In the genomic region with DNA sequence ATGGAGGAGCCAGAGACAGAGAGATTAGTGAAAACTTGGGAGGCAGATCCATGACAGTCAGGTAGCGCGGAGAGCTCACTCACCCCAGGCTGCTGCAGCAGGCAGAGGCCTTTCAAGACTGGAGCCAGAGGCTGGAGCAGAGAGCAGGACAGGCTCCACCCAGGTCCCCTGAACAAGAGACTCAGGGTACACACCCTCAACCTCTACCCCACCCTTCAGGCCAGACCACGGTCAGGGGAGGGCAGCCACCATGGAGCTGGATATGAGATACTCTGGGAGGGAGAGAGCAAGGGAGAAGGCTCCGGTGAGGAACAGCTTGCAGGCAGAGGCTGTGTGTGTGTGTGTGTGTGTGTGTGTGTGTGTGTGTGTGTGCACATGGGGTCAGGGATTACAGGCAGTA, we compare ENCODE assay signal across 20 mouse cellular contexts. TPM values are rescaled to one million over a fixed set of nuclear protein-coding genes. Genes with fewer than 3 reads are reported as not detected.
DNase-seq lines count a peak whose midpoint lies in the region; ATAC-seq and TF ChIP-seq lines count a peak whose summit lies in the region.
"Had no signal": no experiment of that assay in that cellular context is flagged by ENCODE, and none has a peak within 500 bp of the region (broad histone marks: within the 10 kb centered on the region; RNA-seq: fewer than 3 reads in every experiment).

No protein-coding gene starts in this region.

- H3K4me1 ChIP-seq in midbrain, embryonic 10.5 days, result peaks cover 33% of the 10 kb centered on the region
- H3K4me1 ChIP-seq in midbrain, embryonic 11.5 days (ENCODE audit: control insufficient read depth, insufficient read depth, low read length), result peaks cover 10% of the 10 kb centered on the region; the same call in 1 of the 2 replicates
- peaks cover 19% of the 10 kb centered on the region for H3K4me1 ChIP-seq in embryonic facial prominence, embryonic 10.5 days

- no peak overlapping the region for H3K9ac ChIP-seq in midbrain, embryonic 11.5 days (ENCODE audit: low read length)
- H3K9ac ChIP-seq: forebrain, embryonic 12.5 days; forebrain, postnatal 0 days; hindbrain, embryonic 12.5 days had no signal

- no peaks in the 10 kb centered on the region; the same call in 1 of the 2 replicates for H3K27me3 ChIP-seq in midbrain, embryonic 10.5 days (ENCODE audit: low read depth, poor library complexity, severe bottlenecking)
- H3K27me3 ChIP-seq in midbrain, embryonic 11.5 days (ENCODE audit: control insufficient read depth, insufficient read depth, low read length), result no peaks in the 10 kb centered on the region
- H3K27me3 ChIP-seq in embryonic facial prominence, embryonic 10.5 days (replicated peaks; ENCODE audit: low read depth, poor library complexity, severe bottlenecking), result no peaks in the 10 kb centered on the region
- H3K27me3 ChIP-seq in myocyte (ENCODE audit: control insufficient read depth, insufficient read depth, insufficient read length), result no peaks in the 10 kb centered on the region
- H3K27me3 ChIP-seq: forebrain, embryonic 12.5 days; hindbrain, embryonic 12.5 days had no signal

- H3K4me2 ChIP-seq in midbrain, embryonic 11.5 days, result no peak overlapping the region
- peak overlapping the region; percentile 1 for H3K4me2 ChIP-seq in myocyte (ENCODE audit: low read depth)
- H3K4me2 ChIP-seq: forebrain, embryonic 12.5 days; hindbrain, embryonic 12.5 days had no signal

- TF ChIP-seq POLR2A in myocyte (IDR thresholded peaks at IDR 0.05; ENCODE audit: insufficient read length, low read depth), result no peak

- ATAC-seq in midbrain, embryonic 11.5 days (ENCODE audit: low FRiP score), result no peak
- ATAC-seq: forebrain, postnatal 0 days; hindbrain, embryonic 16.5 days; inflammation-experienced regulatory T-cells, adult 6 months had no signal

- no peak overlapping the region for H3K4me3 ChIP-seq in midbrain, embryonic 10.5 days
- H3K4me3 ChIP-seq in midbrain, embryonic 11.5 days (ENCODE audit: low read depth, low read length), result no peak overlapping the region
- H3K4me3 ChIP-seq in embryonic facial prominence, embryonic 10.5 days, result no peak overlapping the region
- H3K4me3 ChIP-seq in myocyte, result no peak overlapping the region
- H3K4me3 ChIP-seq: forebrain, embryonic 12.5 days; heart, embryonic 10.5 days; hindbrain, embryonic 12.5 days had no signal

- WGBS in midbrain, embryonic 10.5 days, result 95% methylated on average over 4 of the region's 4 CpGs
- 90% methylated on average over 4 of the region's 4 CpGs for WGBS in midbrain, embryonic 11.5 days
- WGBS in embryonic facial prominence, embryonic 10.5 days, result 85% methylated on average over 4 of the region's 4 CpGs

- no peaks in the 10 kb centered on the region for H3K36me3 ChIP-seq in midbrain, embryonic 10.5 days
- no peaks in the 10 kb centered on the region for H3K36me3 ChIP-seq in midbrain, embryonic 11.5 days (ENCODE audit: control insufficient read depth, insufficient read depth, low read length)
- no peaks in the 10 kb centered on the region for H3K36me3 ChIP-seq in embryonic facial prominence, embryonic 10.5 days (replicated peaks)
- no peaks in the 10 kb centered on the region for H3K36me3 ChIP-seq in myocyte (ENCODE audit: control insufficient read depth, insufficient read depth)
- H3K36me3 ChIP-seq: forebrain, embryonic 12.5 days; heart, embryonic 10.5 days; hindbrain, embryonic 12.5 days had no signal

- no peaks in the 10 kb centered on the region for H3K9me3 ChIP-seq in midbrain, embryonic 10.5 days (replicated peaks)
- no peaks in the 10 kb centered on the region for H3K9me3 ChIP-seq in midbrain, embryonic 11.5 days (ENCODE audit: control insufficient read depth, low read length)
- H3K9me3 ChIP-seq in embryonic facial prominence, embryonic 10.5 days, result no peaks in the 10 kb centered on the region
- H3K9me3 ChIP-seq: forebrain, embryonic 12.5 days; heart, embryonic 10.5 days; hindbrain, embryonic 12.5 days had no signal

- no peaks in the 10 kb centered on the region for H3K79me2 ChIP-seq in myocyte (ENCODE audit: control insufficient read depth, insufficient read depth)

- no peak overlapping the region for H3ac ChIP-seq in myocyte (ENCODE audit: control insufficient read depth, insufficient read length)

- DNase-seq in midbrain, embryonic 10.5 days (ENCODE audit: low spot score), result no peak
- no peak for DNase-seq in midbrain, embryonic 11.5 days (ENCODE audit: low spot score, missing footprints)
- no peak for DNase-seq in embryonic facial prominence, embryonic 10.5 days (ENCODE audit: low spot score)
- DNase-seq in gastrocnemius, postnatal 10 days, result no peak
- DNase-seq in kidney, postnatal 36 days, result no peak
- DNase-seq in gastrocnemius, postnatal 36 days, result no peak
- DNase-seq: adrenal gland, postnatal 10 days; cerebellum, adult 11-12 months; cerebellum, adult 9-10 months; forebrain, postnatal 0 days; gastrocnemius, postnatal 25 days; heart, adult 18-20 months; heart, postnatal 10 days; heart, postnatal 4 days had no signal

- peak overlapping the region; percentile 46 for H3K27ac ChIP-seq in midbrain, embryonic 10.5 days (replicated peaks)
- no peak overlapping the region for H3K27ac ChIP-seq in midbrain, embryonic 11.5 days (ENCODE audit: low read depth, low read length)
- peak overlapping the region; percentile 20; the same call in 1 of the 2 replicates for H3K27ac ChIP-seq in embryonic facial prominence, embryonic 10.5 days (replicated peaks)
- H3K27ac ChIP-seq: forebrain, embryonic 12.5 days; heart, embryonic 10.5 days; hindbrain, embryonic 12.5 days had no signal

- intact Hi-C loops in gastrocnemius, postnatal 36 days (cut with DNase I), result no loop called here

TF ChIP-seq in myocyte, 11 proteins besides CTCF, POLR2A, EP300 and RAD21:
- TF ChIP-seq TCF12 (IDR thresholded peaks at IDR 0.05; ENCODE audit: insufficient read depth, poor library complexity, severe bottlenecking) (no peak), SRF (IDR thresholded peaks at IDR 0.05; ENCODE audit: control insufficient read depth, insufficient read length, low read depth) (no peak), E2F4 (IDR thresholded peaks at IDR 0.05; ENCODE audit: insufficient read depth) (no peak), MAX (IDR thresholded peaks at IDR 0.05; ENCODE audit: low read depth) (no peak), REST (IDR thresholded peaks at IDR 0.05; ENCODE audit: insufficient read depth, insufficient read length) (no peak), TCF3 (IDR thresholded peaks at IDR 0.05; ENCODE audit: insufficient read length, low read depth) (no peak)

RNA-seq across cellular contexts. Expression of gene C77080, which starts 5.0 kb away (rescaled TPM):
- polyA plus RNA-seq in midbrain, embryonic 10.5 days (2016; fragmentation: Nextera tagmentation; extraction: Ambion mirVana), result 2.7 and 3.7 TPM in 2 replicates
- 3.3 and 3.7 TPM in 2 replicates for polyA plus RNA-seq in midbrain, embryonic 11.5 days (2014; fragmentation: Nextera tagmentation; extraction: Ambion mirVana)
- 3.3 and 3.5 TPM in 2 replicates for polyA plus RNA-seq in embryonic facial prominence, embryonic 10.5 days (2016; fragmentation: Nextera tagmentation; extraction: Ambion mirVana)
- polyA plus RNA-seq in myocyte (2012; fragmentation: generic; extraction: Trizol), result 25.4 TPM
- 1 to 10 TPM; 2.6 to 4.9 TPM for total RNA-seq in gastrocnemius, postnatal 10 days (2021)
- 1 to 10 TPM; 1.7 to 1.9 TPM for total RNA-seq in gastrocnemius, postnatal 36 days (2021)

RNA-seq across cellular contexts. Expression of gene Sync, which starts 21.2 kb away (rescaled TPM):
- 0.30 and 0.47 TPM in 2 replicates for polyA plus RNA-seq in midbrain, embryonic 10.5 days (2016; fragmentation: Nextera tagmentation; extraction: Ambion mirVana)
- 0.51 and 0.53 TPM in 2 replicates for polyA plus RNA-seq in midbrain, embryonic 11.5 days (2014; fragmentation: Nextera tagmentation; extraction: Ambion mirVana)
- polyA plus RNA-seq in embryonic facial prominence, embryonic 10.5 days (2016; fragmentation: Nextera tagmentation; extraction: Ambion mirVana), result 0.48 and 0.71 TPM in 2 replicates
- polyA plus RNA-seq in myocyte (2012; fragmentation: generic; extraction: Trizol), result 51.1 TPM
- 10 to 100 TPM; 63.6 to 64.4 TPM for total RNA-seq in gastrocnemius, postnatal 10 days (2021)
- 10 to 100 TPM; 38.3 to 44.9 TPM for total RNA-seq in gastrocnemius, postnatal 36 days (2021)

Comparison
In these comparisons a context has a peak if more than half of its experiments do, and no peak if none do; other contexts are left out.
1. RNA of gene Sync, which starts 21.2 kb away (polyA plus RNA-seq): 51.1 TPM in myocyte (single experiment); 0.48 to 0.71 TPM in embryonic facial prominence, embryonic 10.5 days, 0.51 to 0.53 TPM in midbrain, embryonic 11.5 days and 0.30 to 0.47 TPM in midbrain, embryonic 10.5 days; every median in the first group is over 10 times any median in the second.